Mouse (Mus musculus) intestine, embryonic 15.5 days (tissue): ENCODE results near the gene Tmed2. TPM values are rescaled to one million over a fixed set of nuclear protein-coding genes. Genes with fewer than 3 reads are reported as not detected.
"Not testable (repeated sequence)": the region's sequence is repeated elsewhere in the genome, so short reads cannot be mapped to it uniquely, and the experiment has no call there.

Source experiments
- ATAC-seq: fragments of 200-750 bp; cut with Nextera tagmentation; 2 replicates; pipeline ENCODE4 v1.8.0; 2017; ENCODE audit warnings: moderate TSS enrichment, moderate library complexity
- H3K27ac ChIP-seq: fragments of 300-500 bp; sonication (generic); 2 replicates; pipeline ENCODE4 v1.5.1; 2015; ENCODE audit warnings: mild to moderate bottlenecking, inconsistent platforms
- H3K27me3 ChIP-seq: fragments of 300-500 bp; sonication (generic); replicated peaks from 2 replicates; pipeline ENCODE4 v1.6.1; 2015; ENCODE audit warnings: inconsistent platforms
- H3K36me3 ChIP-seq: fragments of 300-500 bp; sonication (generic); 2 replicates; pipeline ENCODE4 v1.6.1; 2015; ENCODE audit warnings: inconsistent platforms
- H3K4me1 ChIP-seq: fragments of 300-500 bp; sonication (generic); replicated peaks from 2 replicates; pipeline ENCODE4 v1.6.1; 2015; ENCODE audit warnings: inconsistent platforms
- H3K4me2 ChIP-seq: fragments of 300-500 bp; sonication (generic); replicated peaks from 2 replicates; pipeline ENCODE4 v1.6.1; 2015; ENCODE audit warnings: mild to moderate bottlenecking, inconsistent platforms
- H3K4me3 ChIP-seq: fragments of 300-500 bp; sonication (generic); replicated peaks from 2 replicates; pipeline ENCODE4 v1.5.1; 2015; ENCODE audit warnings: inconsistent platforms
- H3K9ac ChIP-seq: fragments of 300-500 bp; sonication (generic); 2 replicates; pipeline ENCODE4 v1.6.1; 2015; ENCODE audit warnings: inconsistent platforms
- H3K9me3 ChIP-seq: fragments of 300-500 bp; sonication (generic); 2 replicates; pipeline ENCODE4 v1.6.1; 2016; ENCODE audit warnings: inconsistent platforms
- WGBS: fragments of 180-500 bp; shearing (Covaris S2); methylation state at CpG from one replicate; pipeline ENCODE4 v1.1.7; 2015; 5-methylcytosine and 5-hydroxymethylcytosine counted together
- polyA plus RNA-seq: library from polyadenylated mRNA; unstranded; fragments of >200 nt; fragmentation: Nextera tagmentation; extraction: Ambion mirVana; gene quantifications from 2 replicates; pipeline ENCODE4 v1.2.1, GENCODE M21; 2015

Tmed2 gene
- polyA plus RNA-seq, 1 experiment from 2014 or later, result 660 TPM

- H3K4me2 ChIP-seq, H3K9ac ChIP-seq, H3K27me3 ChIP-seq, ATAC-seq, H3K27ac ChIP-seq, H3K9me3 ChIP-seq, H3K4me3 ChIP-seq, H3K4me1 ChIP-seq: not testable (repeated sequence)
- H3K36me3 ChIP-seq, result peaks cover 16% of the 10 kb centered on the region
- 89% methylated on average over 4 of the region's 4 CpGs for WGBS
Measured at GRCm38 (mm10) chr5:124550737-124551136, 10.2 kb downstream of the Tmed2 start.

GRCm38 (mm10) chr5:124551349-124552093 is 11.0 kb downstream of the Tmed2 start:
- H3K4me1 ChIP-seq, H3K9me3 ChIP-seq, H3K27me3 ChIP-seq: not testable (repeated sequence)
- H3K9ac ChIP-seq, result peak overlapping the region; percentile 80; the same call in 1 of the 2 replicates
- WGBS, result 27% methylated on average over 5 of the region's 5 CpGs
- H3K4me2 ChIP-seq, result peak overlapping the region; percentile 83
- peak overlapping the region; percentile 82; the same call in 1 of the 2 replicates for H3K27ac ChIP-seq
- peaks cover 11% of the 10 kb centered on the region for H3K36me3 ChIP-seq
- H3K4me3 ChIP-seq, result peak overlapping the region; percentile 98
- 0 out of 2 replicates have a peak, but pooled peaks have one; percentile 16 for ATAC-seq

GRCm38 (mm10) chr5:124552094-124552472 is 11.6 kb downstream of the Tmed2 start:
- Histone ChIP-seq H3K4me1 (peaks cover 3% of the 10 kb centered on the region; the same call in 1 of the 2 replicates), H3K4me3 (peak overlapping the region; percentile 98), H3K27ac (peak overlapping the region; percentile 82), H3K9ac (peak overlapping the region; percentile 80), H3K36me3 (peaks cover 12% of the 10 kb centered on the region), H3K27me3 (no peaks in the 10 kb centered on the region), H3K4me2 (peak overlapping the region; percentile 83), H3K9me3 (no peaks in the 10 kb centered on the region)
- WGBS, result 6% methylated on average over 9 of the region's 9 CpGs
- ATAC-seq, result no peak

GRCm38 (mm10) chr5:124552558-124553307 is 12.2 kb downstream of the Tmed2 start, which contains the start of gene Ddx55:
TSS of gene Ddx55 (plus strand) at chr5:124552864.
- under 1% methylated on average over 66 of the region's 66 CpGs for WGBS
- peak within 1 kb of the TSS; percentile 82 for H3K27ac ChIP-seq
- peak within 1 kb of the TSS; percentile 98 for H3K4me3 ChIP-seq
- peak; percentile 90 for ATAC-seq
- H3K4me1 ChIP-seq, result peaks cover 3% of the 10 kb centered on the region; the same call in 1 of the 2 replicates
- H3K36me3 ChIP-seq, result peaks cover 12% of the 10 kb centered on the region
- H3K27me3 ChIP-seq, result no peaks in the 10 kb centered on the region
- peak within 1 kb of the TSS; percentile 80 for H3K9ac ChIP-seq
- no peaks in the 10 kb centered on the region for H3K9me3 ChIP-seq
- peak within 1 kb of the TSS; percentile 83 for H3K4me2 ChIP-seq

- no peaks in the 10 kb centered on the region for H3K27me3 ChIP-seq
- ATAC-seq, result no peak
- H3K4me3 ChIP-seq, result peak overlapping the region; percentile 98
- H3K4me2 ChIP-seq, result peak overlapping the region; percentile 83
- H3K27ac ChIP-seq, result no peak overlapping the region
- 0 out of 2 replicates have a peak overlapping the region, but pooled peaks have one; percentile 80 for H3K9ac ChIP-seq
- H3K4me1 ChIP-seq, result peaks cover 3% of the 10 kb centered on the region; the same call in 1 of the 2 replicates
- no peaks in the 10 kb centered on the region for H3K9me3 ChIP-seq
- WGBS, result 71% methylated on average over 6 of the region's 6 CpGs
- peaks cover 12% of the 10 kb centered on the region for H3K36me3 ChIP-seq
Measured at GRCm38 (mm10) chr5:124553607-124554006, 13.1 kb downstream of the Tmed2 start.

- no peak for ATAC-seq
- H3K4me1 ChIP-seq, result peaks cover 3% of the 10 kb centered on the region; the same call in 1 of the 2 replicates
- H3K4me3 ChIP-seq, result no peak overlapping the region
- no peak overlapping the region for H3K4me2 ChIP-seq
- H3K27me3 ChIP-seq, result no peaks in the 10 kb centered on the region
- peaks cover 12% of the 10 kb centered on the region for H3K36me3 ChIP-seq
- H3K9me3 ChIP-seq, result no peaks in the 10 kb centered on the region
- 66% methylated on average over 1 of the region's 1 CpGs for WGBS
- H3K27ac ChIP-seq, result no peak overlapping the region
- no peak overlapping the region for H3K9ac ChIP-seq
Measured at GRCm38 (mm10) chr5:124555145-124555544, 14.7 kb downstream of the Tmed2 start.

- Histone ChIP-seq H3K27ac (no peak overlapping the region), H3K9ac (no peak overlapping the region), H3K4me1 (no peaks in the 10 kb centered on the region), H3K36me3 (peaks cover 66% of the 10 kb centered on the region), H3K9me3 (no peaks in the 10 kb centered on the region), H3K4me3 (no peak overlapping the region), H3K27me3 (no peaks in the 10 kb centered on the region), H3K4me2 (no peak overlapping the region)
- ATAC-seq, result no peak
- 83% methylated on average over 12 of the region's 12 CpGs for WGBS
Measured at GRCm38 (mm10) chr5:124571068-124571467, 30.6 kb downstream of the Tmed2 start.

GRCm38 (mm10) chr5:124575467-124575866 is 35.0 kb downstream of the Tmed2 start:
- Histone ChIP-seq H3K4me2 (no peak overlapping the region), H3K27me3 (no peaks in the 10 kb centered on the region), H3K9ac (no peak overlapping the region), H3K27ac (no peak overlapping the region), H3K36me3 (peaks cover 46% of the 10 kb centered on the region), H3K9me3 (no peaks in the 10 kb centered on the region), H3K4me3 (no peak overlapping the region), H3K4me1 (peaks cover 15% of the 10 kb centered on the region)
- WGBS, result 61% methylated on average over 7 of the region's 7 CpGs
- 0 out of 2 replicates have a peak, but pooled peaks have one; percentile 5 for ATAC-seq

GRCm38 (mm10) chr5:124578633-124579317 is 38.3 kb downstream of the Tmed2 start, which contains the start of the genes Eif2b1 and Gtf2h3:
TSS of gene Eif2b1 (minus strand) at chr5:124579131.
TSS of gene Gtf2h3 (plus strand) at chr5:124579140.
- no peak within 1 kb of the TSS for H3K27ac ChIP-seq
- peaks cover 15% of the 10 kb centered on the region for H3K4me1 ChIP-seq
- H3K27me3 ChIP-seq, result no peaks in the 10 kb centered on the region
- peak within 1 kb of the TSS; percentile 79 for H3K4me2 ChIP-seq
- H3K9me3 ChIP-seq, result no peaks in the 10 kb centered on the region
- peak within 1 kb of the TSS; percentile 67 for H3K4me3 ChIP-seq
- peaks cover 17% of the 10 kb centered on the region for H3K36me3 ChIP-seq
- peak; percentile 92 for ATAC-seq
- H3K9ac ChIP-seq, result peak within 1 kb of the TSS; percentile 44
- WGBS, result under 1% methylated on average over 51 of the region's 51 CpGs

- Histone ChIP-seq H3K27ac (no peak overlapping the region), H3K4me3 (no peak overlapping the region), H3K4me2 (no peak overlapping the region), H3K9me3 (no peaks in the 10 kb centered on the region), H3K27me3 (no peaks in the 10 kb centered on the region), H3K36me3 (peaks cover 12% of the 10 kb centered on the region), H3K4me1 (peaks cover 14% of the 10 kb centered on the region), H3K9ac (no peak overlapping the region)
- no peak for ATAC-seq
- 86% methylated on average over 5 of the region's 5 CpGs for WGBS
Measured at GRCm38 (mm10) chr5:124582515-124582914, 42.0 kb downstream of the Tmed2 start.

- no peak overlapping the region for H3K4me3 ChIP-seq
- H3K27me3 ChIP-seq, result no peaks in the 10 kb centered on the region
- H3K9ac ChIP-seq, result no peak overlapping the region
- ATAC-seq, result no peak
- no peak overlapping the region for H3K27ac ChIP-seq
- H3K36me3 ChIP-seq, result peaks cover 34% of the 10 kb centered on the region
- H3K4me2 ChIP-seq, result no peak overlapping the region
- 94% methylated on average over 3 of the region's 3 CpGs for WGBS
- H3K9me3 ChIP-seq, result no peaks in the 10 kb centered on the region
- H3K4me1 ChIP-seq, result no peaks in the 10 kb centered on the region
Measured at GRCm38 (mm10) chr5:124592768-124593167, 52.3 kb downstream of the Tmed2 start.
